20 mouse cellular contexts compared by ENCODE assay signal in genomic region chr9:32242921-32243617, GRCm38 (mm10).
DNase-seq lines count a peak whose midpoint lies in the region; ATAC-seq and TF ChIP-seq lines count a peak whose summit lies in the region.
"Had no signal": no experiment of that assay in that cellular context is flagged by ENCODE, and none has a peak within 500 bp of the region (broad histone marks: within the 10 kb centered on the region; RNA-seq: fewer than 3 reads in every experiment).

No protein-coding gene starts in this region.

- H3K27ac ChIP-seq in liver, adult 2 months (replicated peaks; ENCODE audit: insufficient read depth, low read depth, low read length), result no peak overlapping the region; the same call in 1 of the 2 replicates
- no peak overlapping the region for H3K27ac ChIP-seq in liver, embryonic 12.5 days
- H3K27ac ChIP-seq in intestine, embryonic 14.5 days (ENCODE audit: low read depth), result no peak overlapping the region
- H3K27ac ChIP-seq in hindbrain, embryonic 14.5 days, result no peak overlapping the region
- H3K27ac ChIP-seq: embryonic facial prominence, embryonic 12.5 days; forebrain, embryonic 10.5 days; heart, embryonic 10.5 days; hindbrain, postnatal 0 days; limb, embryonic 15.5 days; midbrain, embryonic 15.5 days had no signal

- H3K9ac ChIP-seq in liver, adult 2 months (ENCODE audit: low read depth, low read length), result no peak overlapping the region
- H3K9ac ChIP-seq in liver, embryonic 12.5 days, result no peak overlapping the region
- no peak overlapping the region for H3K9ac ChIP-seq in intestine, embryonic 14.5 days (ENCODE audit: low read length)
- H3K9ac ChIP-seq in hindbrain, embryonic 14.5 days, result no peak overlapping the region
- H3K9ac ChIP-seq: embryonic facial prominence, embryonic 12.5 days; limb, embryonic 15.5 days; midbrain, embryonic 15.5 days had no signal

- peak; percentile 95 for DNase-seq in liver, adult 2 months (ENCODE audit: extremely low read depth, low read depth, low spot score)
- DNase-seq in intestine, embryonic 14.5 days (ENCODE audit: low spot score), result no peak
- peak; percentile 74 to 91 for DNase-seq in kidney, adult 8-10 months
- peak; percentile 69 to 88 for DNase-seq in kidney, postnatal 36 days
- no peak for DNase-seq in layer of hippocampus, adult 18-20 months (ENCODE audit: low spot score in 2 of 2)
- no peak for DNase-seq in right cerebral cortex, postnatal 36 days (ENCODE audit: low spot score in 2 of 2)
- DNase-seq in hindbrain, embryonic 14.5 days (ENCODE audit: low spot score), result no peak
- DNase-seq: adrenal gland, postnatal 36 days; cerebellum, postnatal 10 days; gastrocnemius, postnatal 14 days; heart, postnatal 14 days; layer of hippocampus, adult 9-11 months; thymus, adult 18-20 months had no signal

- no peak overlapping the region for H3K4me2 ChIP-seq in liver, embryonic 12.5 days
- 0 out of 2 replicates have a peak overlapping the region, but pooled peaks have one; percentile 13 for H3K4me2 ChIP-seq in intestine, embryonic 14.5 days (ENCODE audit: low read length)
- no peak overlapping the region for H3K4me2 ChIP-seq in hindbrain, embryonic 14.5 days (replicated peaks)
- H3K4me2 ChIP-seq: embryonic facial prominence, embryonic 12.5 days; limb, embryonic 15.5 days; midbrain, embryonic 15.5 days had no signal

- H3K36me3 ChIP-seq in liver, adult 2 months (ENCODE audit: control insufficient read depth, insufficient read depth, low read length), result peaks cover 18% of the 10 kb centered on the region
- no peaks in the 10 kb centered on the region for H3K36me3 ChIP-seq in liver, embryonic 12.5 days
- H3K36me3 ChIP-seq in intestine, embryonic 14.5 days (ENCODE audit: control insufficient read depth, insufficient read depth, low read length), result peaks cover 25% of the 10 kb centered on the region
- peaks cover 10% of the 10 kb centered on the region for H3K36me3 ChIP-seq in hindbrain, embryonic 14.5 days (replicated peaks; ENCODE audit: control insufficient read depth, insufficient read depth)
- H3K36me3 ChIP-seq: midbrain, embryonic 15.5 days had no signal

- peaks cover 18% of the 10 kb centered on the region; the same call in 1 of the 2 replicates for H3K4me1 ChIP-seq in liver, adult 2 months (ENCODE audit: control insufficient read depth, insufficient read depth, low read length)
- peaks cover 6% of the 10 kb centered on the region; the same call in 1 of the 2 replicates for H3K4me1 ChIP-seq in liver, embryonic 12.5 days
- H3K4me1 ChIP-seq in intestine, embryonic 14.5 days (replicated peaks; ENCODE audit: control insufficient read depth, insufficient read depth, low read length), result no peaks in the 10 kb centered on the region
- H3K4me1 ChIP-seq in hindbrain, embryonic 14.5 days (replicated peaks; ENCODE audit: control insufficient read depth, insufficient read depth, low read length), result peaks cover 10% of the 10 kb centered on the region; the same call in 1 of the 2 replicates
- H3K4me1 ChIP-seq: forebrain, embryonic 10.5 days; heart, embryonic 10.5 days had no signal

- no peak for TF ChIP-seq POLR2A in liver, adult 2 months (IDR thresholded peaks at IDR 0.05; ENCODE audit: extremely low read depth, insufficient read depth, low read length)

- H3K4me3 ChIP-seq in liver, adult 2 months (ENCODE audit: insufficient read depth, low read depth, low read length), result no peak overlapping the region
- no peak overlapping the region for H3K4me3 ChIP-seq in liver, embryonic 12.5 days
- H3K4me3 ChIP-seq in intestine, embryonic 14.5 days (ENCODE audit: low read depth, low read length), result no peak overlapping the region
- no peak overlapping the region for H3K4me3 ChIP-seq in hindbrain, embryonic 14.5 days (replicated peaks; ENCODE audit: low read length)
- H3K4me3 ChIP-seq: embryonic facial prominence, embryonic 12.5 days; forebrain, embryonic 10.5 days; heart, embryonic 10.5 days; limb, embryonic 15.5 days; midbrain, embryonic 15.5 days had no signal

- H3K27me3 ChIP-seq in liver, adult 2 months (ENCODE audit: control insufficient read depth, insufficient read depth, low read length), result no peaks in the 10 kb centered on the region
- no peaks in the 10 kb centered on the region for H3K27me3 ChIP-seq in liver, embryonic 12.5 days (replicated peaks)
- H3K27me3 ChIP-seq in intestine, embryonic 14.5 days (replicated peaks; ENCODE audit: control insufficient read depth, insufficient read depth, low read length), result no peaks in the 10 kb centered on the region
- H3K27me3 ChIP-seq in hindbrain, embryonic 14.5 days (ENCODE audit: control insufficient read depth, insufficient read depth, low read length), result no peaks in the 10 kb centered on the region
- H3K27me3 ChIP-seq: embryonic facial prominence, embryonic 12.5 days; limb, embryonic 15.5 days; midbrain, embryonic 15.5 days had no signal

- H3K79me2 ChIP-seq in liver, adult 2 months (ENCODE audit: control insufficient read depth, insufficient read depth, low read length), result peaks cover 4% of the 10 kb centered on the region; the same call in 1 of the 2 replicates

- no peaks in the 10 kb centered on the region for H3K9me3 ChIP-seq in liver, embryonic 12.5 days (replicated peaks)
- no peaks in the 10 kb centered on the region for H3K9me3 ChIP-seq in intestine, embryonic 14.5 days (ENCODE audit: control insufficient read depth, low read length)
- H3K9me3 ChIP-seq in hindbrain, embryonic 14.5 days (ENCODE audit: control insufficient read depth, low read length), result no peaks in the 10 kb centered on the region
- H3K9me3 ChIP-seq: embryonic facial prominence, embryonic 12.5 days; forebrain, embryonic 10.5 days; heart, embryonic 10.5 days; limb, embryonic 15.5 days; midbrain, embryonic 15.5 days had no signal

- ATAC-seq in liver, embryonic 12.5 days, result no peak
- ATAC-seq in intestine, embryonic 14.5 days (replicated peaks; ENCODE audit: low FRiP score, low TSS enrichment, low read depth), result peak; percentile 70
- ATAC-seq in hindbrain, embryonic 14.5 days (ENCODE audit: low FRiP score), result no peak
- ATAC-seq: hindbrain, postnatal 0 days; midbrain, embryonic 15.5 days had no signal

- no peak for TF ChIP-seq CTCF in liver, adult 2 months (IDR thresholded peaks at IDR 0.05; ENCODE audit: low read depth, low read length)

- 27% methylated on average over 2 of the region's 2 CpGs for WGBS in liver, adult 2 months
- WGBS in liver, embryonic 12.5 days (ENCODE audit: insufficient replicate concordance), result 58% methylated on average over 2 of the region's 2 CpGs
- 59% methylated on average over 2 of the region's 2 CpGs for WGBS in intestine, embryonic 14.5 days
- 69% methylated on average over 2 of the region's 2 CpGs for WGBS in hindbrain, embryonic 14.5 days

Comparison
In these comparisons a context has a peak if more than half of its experiments do, and no peak if none do; other contexts are left out.
1. DNase-seq: peak in liver, adult 2 months (single experiment), kidney, adult 8-10 months (2 of 2) and kidney, postnatal 36 days (2 of 2); none in intestine, embryonic 14.5 days (single experiment), layer of hippocampus, adult 18-20 months (0 of 2), right cerebral cortex, postnatal 36 days (0 of 2) and hindbrain, embryonic 14.5 days (single experiment).